Mouse (Mus musculus) kidney, embryonic 16.5 days (tissue): Measurements from ENCODE around the gene Zbtb17. TPM values are rescaled to one million over a fixed set of nuclear protein-coding genes. Genes with fewer than 3 reads are reported as not detected.

Experiments
- ATAC-seq: fragments of 200-750 bp; cut with Nextera tagmentation; 2 replicates; pipeline ENCODE4 v1.8.0; 2017; ENCODE audit warnings: moderate TSS enrichment; ENCODE audit not compliant: low FRiP score, low TSS enrichment
- H3K27ac ChIP-seq: fragments of 300-500 bp; sonication (generic); 2 replicates; pipeline ENCODE4 v1.5.1; 2014; ENCODE audit warnings: low read length
- H3K27me3 ChIP-seq: fragments of 300-500 bp; sonication (generic); 2 replicates; pipeline ENCODE4 v1.6.1; 2014; ENCODE audit warnings: low read length, control low read depth, mixed read lengths; ENCODE audit not compliant: insufficient read depth
- H3K36me3 ChIP-seq: fragments of 300-500 bp; sonication (generic); 2 replicates; pipeline ENCODE4 v1.6.1; 2014; ENCODE audit warnings: low read length, control low read depth, mixed read lengths; ENCODE audit not compliant: insufficient read depth
- H3K4me1 ChIP-seq: fragments of 300-500 bp; sonication (generic); 2 replicates; pipeline ENCODE4 v1.6.1; 2014; ENCODE audit warnings: low read length, control low read depth, mixed read lengths; ENCODE audit not compliant: insufficient read depth
- H3K4me2 ChIP-seq: fragments of 300-500 bp; sonication (generic); replicated peaks from 2 replicates; pipeline ENCODE4 v1.6.1; 2014; ENCODE audit warnings: low read depth, low read length
- H3K4me3 ChIP-seq: fragments of 300-500 bp; sonication (generic); 2 replicates; pipeline ENCODE4 v1.5.1; 2014; ENCODE audit warnings: mild to moderate bottlenecking, low read length
- H3K9ac ChIP-seq: fragments of 300-500 bp; sonication (generic); replicated peaks from 2 replicates; pipeline ENCODE4 v1.6.1; 2014; ENCODE audit warnings: low read length
- H3K9me3 ChIP-seq: fragments of 300-500 bp; sonication (generic); 2 replicates; pipeline ENCODE4 v1.6.1; 2016; ENCODE audit warnings: low read length, control low read depth
- WGBS: fragments of 180-500 bp; shearing (Covaris S2); extraction: QIAGEN DNeasy Blood & Tissue Kit; methylation state at CpG from one replicate; pipeline ENCODE4 v1.1.7; 2014; 5-methylcytosine and 5-hydroxymethylcytosine counted together
- polyA plus RNA-seq: library from polyadenylated mRNA; unstranded; fragments of >200 nt; fragmentation: Nextera tagmentation; extraction: Ambion mirVana; gene quantifications from 2 replicates; pipeline ENCODE4 v1.2.1, GENCODE M21; 2015

Zbtb17 gene
- polyA plus RNA-seq, 1 experiment from 2014 or later: 43.1 TPM

DNA sequence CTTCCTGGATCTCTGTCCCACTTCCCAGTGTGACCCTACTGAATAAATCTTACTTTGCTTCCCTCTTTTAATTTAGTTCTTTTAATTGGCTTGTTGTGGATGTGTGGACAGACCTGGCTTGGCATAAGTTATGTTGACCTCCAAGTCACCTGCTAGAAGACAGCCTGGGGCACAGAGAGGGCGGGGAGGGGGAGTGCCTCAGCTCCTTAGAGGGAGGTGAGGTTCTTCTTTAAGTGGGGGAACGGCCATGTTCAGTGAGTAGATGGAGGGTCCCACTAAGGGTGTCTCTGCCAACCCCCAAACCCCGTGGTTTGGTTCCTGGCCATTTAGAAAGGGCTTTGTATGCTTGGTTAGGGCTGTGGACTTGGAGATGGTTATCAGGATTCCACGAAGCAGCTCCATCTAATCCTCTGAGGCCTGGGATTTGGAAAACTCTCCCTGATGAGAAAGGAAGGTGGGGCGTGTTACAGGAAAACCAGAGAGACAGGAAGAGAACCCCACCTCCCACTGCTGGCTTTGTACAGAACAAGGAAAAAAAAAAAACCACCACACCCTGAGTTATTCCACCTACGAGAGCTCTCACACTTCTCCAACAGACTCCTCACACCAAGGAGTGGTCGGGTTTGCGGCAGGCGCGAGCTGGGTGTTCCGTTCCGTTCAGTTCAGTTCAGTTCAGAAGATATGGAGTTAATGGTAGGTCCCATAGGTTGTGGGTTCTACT, 5.2 kb upstream of the Zbtb17 start:
- no peak overlapping the region for H3K27ac ChIP-seq
- no peaks in the 10 kb centered on the region for H3K9me3 ChIP-seq
- WGBS: 73% methylated on average over 12 of the region's 12 CpGs
- H3K4me3 ChIP-seq: no peak overlapping the region
- no peak overlapping the region for H3K4me2 ChIP-seq
- no peaks in the 10 kb centered on the region for H3K27me3 ChIP-seq
- no peak for ATAC-seq
- H3K4me1 ChIP-seq: peaks cover 9% of the 10 kb centered on the region; the same call in 1 of the 2 replicates
- no peaks in the 10 kb centered on the region for H3K36me3 ChIP-seq
- no peak overlapping the region for H3K9ac ChIP-seq

DNA sequence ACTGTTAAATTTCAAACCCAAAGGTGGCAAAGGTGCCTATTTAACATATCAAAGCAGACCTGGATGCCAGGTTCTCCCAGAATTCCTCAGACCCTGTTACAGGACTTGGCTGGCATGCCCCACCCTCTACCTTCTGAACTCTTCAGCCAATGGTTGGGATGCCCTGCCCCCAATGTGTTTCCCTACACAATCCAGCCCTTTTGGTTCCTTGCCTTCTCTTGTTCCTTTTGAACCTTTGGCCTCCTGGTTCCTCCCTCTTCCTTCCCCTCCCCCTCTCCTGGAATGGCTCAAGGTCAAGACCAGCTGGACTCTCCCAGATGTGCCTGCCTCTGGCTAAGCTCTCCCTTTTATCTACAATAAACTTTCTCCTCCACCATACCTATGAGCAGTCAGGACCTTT, 3.6 kb upstream of the Zbtb17 start:
- Histone ChIP-seq H3K36me3 (no peaks in the 10 kb centered on the region), H3K4me2 (no peak overlapping the region), H3K4me3 (no peak overlapping the region), H3K27me3 (no peaks in the 10 kb centered on the region), H3K4me1 (peaks cover 17% of the 10 kb centered on the region), H3K27ac (no peak overlapping the region), H3K9ac (no peak overlapping the region), H3K9me3 (no peaks in the 10 kb centered on the region)
- ATAC-seq: no peak

DNA sequence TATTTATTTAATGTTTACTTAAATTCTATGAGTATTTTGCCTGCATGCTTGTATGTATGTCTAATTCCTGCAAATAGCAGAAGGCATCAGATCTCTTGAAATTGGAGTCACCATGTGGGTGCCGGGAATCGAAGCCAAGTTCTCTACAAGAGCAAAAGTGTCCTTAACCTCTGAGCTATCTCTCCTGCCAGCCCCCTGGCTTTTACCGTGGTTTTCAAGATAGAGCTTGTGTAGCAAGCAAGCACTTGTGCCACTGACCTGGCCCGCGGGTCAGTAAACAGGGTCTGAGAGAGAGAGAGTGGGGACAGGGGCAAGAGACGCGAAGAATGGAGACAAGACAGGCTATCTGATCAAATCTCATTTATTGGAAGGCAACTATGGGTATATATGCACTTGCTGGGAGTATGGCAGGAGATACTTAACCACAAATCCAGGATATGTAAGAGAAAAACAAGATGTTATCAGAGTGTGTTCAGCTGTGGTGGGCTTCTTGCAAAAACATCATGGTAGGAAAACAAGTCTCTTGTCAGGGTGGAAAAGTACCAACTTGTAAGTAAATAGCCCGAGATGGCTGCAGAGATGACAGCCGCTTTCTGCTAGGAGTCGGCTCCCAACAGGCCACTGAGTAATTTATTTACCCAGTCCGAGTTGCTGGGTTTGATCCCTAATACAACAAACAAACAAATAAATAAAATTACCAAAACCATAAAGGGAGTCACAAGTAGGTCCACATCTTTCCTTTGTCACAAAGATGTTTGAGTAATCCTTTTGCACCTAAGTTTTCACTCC, 619 bp upstream of the Zbtb17 start:
- no peaks in the 10 kb centered on the region for H3K9me3 ChIP-seq
- H3K4me2 ChIP-seq: peak overlapping the region; percentile 69
- H3K36me3 ChIP-seq: peaks cover 17% of the 10 kb centered on the region
- ATAC-seq: no peak
- H3K9ac ChIP-seq: peak overlapping the region; percentile 99
- peaks cover 21% of the 10 kb centered on the region for H3K4me1 ChIP-seq
- no peaks in the 10 kb centered on the region for H3K27me3 ChIP-seq
- peak overlapping the region; percentile 98 for H3K4me3 ChIP-seq
- H3K27ac ChIP-seq: peak overlapping the region; percentile 55; the same call in 1 of the 2 replicates
- 40% methylated on average over 11 of the region's 11 CpGs for WGBS

DNA sequence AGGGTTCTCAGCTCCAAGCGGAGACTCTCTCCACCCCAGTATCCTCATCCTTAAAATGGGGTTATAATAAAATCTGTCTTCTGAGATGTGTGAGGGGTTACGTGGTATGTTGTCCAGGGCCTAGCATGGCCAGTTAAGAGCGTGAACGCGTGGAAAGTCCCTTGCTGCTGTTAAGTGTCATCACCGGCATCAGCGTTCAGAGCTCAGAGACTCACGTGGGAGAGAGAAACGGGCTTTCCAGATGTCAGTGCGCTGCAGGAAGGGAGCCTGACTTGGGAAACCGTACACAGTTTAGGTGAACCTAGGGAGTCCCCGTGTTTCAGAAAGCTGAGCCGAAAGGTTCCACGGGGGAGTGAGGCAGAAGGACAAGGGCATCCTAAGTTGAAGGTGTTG, 870 bp downstream of the Zbtb17 start:
- no peak for ATAC-seq
- Histone ChIP-seq H3K27me3 (no peaks in the 10 kb centered on the region), H3K9me3 (no peaks in the 10 kb centered on the region), H3K4me3 (peak overlapping the region; percentile 98), H3K4me2 (peak overlapping the region; percentile 83), H3K4me1 (peaks cover 21% of the 10 kb centered on the region), H3K36me3 (peaks cover 28% of the 10 kb centered on the region), H3K27ac (no peak overlapping the region), H3K9ac (peak overlapping the region; percentile 99)
- WGBS: 6% methylated on average over 14 of the region's 14 CpGs

DNA sequence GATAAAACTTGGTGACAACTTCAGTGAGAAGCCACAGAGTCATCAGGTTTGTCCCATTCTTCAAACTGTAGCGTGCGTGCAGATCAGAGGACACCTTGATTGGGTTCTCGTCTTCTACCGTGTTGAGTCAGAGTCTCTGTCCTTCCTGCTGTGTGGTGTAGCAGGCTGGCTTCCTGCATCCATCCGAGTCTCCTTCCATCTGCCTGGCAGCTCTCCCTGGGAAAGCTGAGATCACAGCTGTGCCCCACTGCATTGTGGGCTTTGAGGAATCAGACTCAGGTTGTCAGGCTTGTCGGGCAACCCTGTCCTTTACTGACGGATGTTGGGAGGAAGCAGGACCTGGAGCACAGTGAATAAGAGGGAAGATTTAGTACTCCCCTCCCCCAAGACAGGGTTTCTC, 1.8 kb downstream of the Zbtb17 start:
- no peak overlapping the region for H3K4me3 ChIP-seq
- no peaks in the 10 kb centered on the region for H3K9me3 ChIP-seq
- no peaks in the 10 kb centered on the region for H3K27me3 ChIP-seq
- H3K4me1 ChIP-seq: peaks cover 21% of the 10 kb centered on the region
- no peak overlapping the region for H3K27ac ChIP-seq
- peaks cover 29% of the 10 kb centered on the region for H3K36me3 ChIP-seq
- H3K4me2 ChIP-seq: no peak overlapping the region
- 72% methylated on average over 7 of the region's 7 CpGs for WGBS
- ATAC-seq: no peak
- H3K9ac ChIP-seq: no peak overlapping the region

DNA sequence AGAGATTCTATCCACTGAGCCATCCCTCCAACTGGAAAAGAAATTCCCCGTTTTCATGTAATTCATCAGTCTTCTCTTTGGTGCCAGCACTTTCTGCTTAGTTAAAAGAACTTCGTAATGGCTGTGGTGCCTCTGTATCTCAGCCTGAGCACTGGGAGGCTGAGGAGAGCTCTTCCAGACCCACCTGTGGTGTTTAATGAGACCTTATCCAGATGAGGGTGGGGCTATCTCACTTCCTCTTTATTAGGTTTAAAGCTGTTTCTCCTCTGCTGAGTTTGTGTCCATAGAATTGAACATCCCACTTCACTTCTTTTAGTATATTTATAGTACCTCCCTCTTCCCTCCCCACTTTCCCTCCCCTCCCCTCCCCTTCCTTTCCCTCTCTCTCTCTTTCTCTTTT, 6.8 kb downstream of the Zbtb17 start:
- no peak overlapping the region for H3K4me3 ChIP-seq
- H3K9me3 ChIP-seq: no peaks in the 10 kb centered on the region
- H3K4me2 ChIP-seq: no peak overlapping the region
- 89% methylated on average over 2 of the region's 2 CpGs for WGBS
- no peak for ATAC-seq
- peaks cover 15% of the 10 kb centered on the region for H3K4me1 ChIP-seq
- no peak overlapping the region for H3K9ac ChIP-seq
- no peak overlapping the region for H3K27ac ChIP-seq
- no peaks in the 10 kb centered on the region for H3K27me3 ChIP-seq
- peaks cover 40% of the 10 kb centered on the region for H3K36me3 ChIP-seq

DNA sequence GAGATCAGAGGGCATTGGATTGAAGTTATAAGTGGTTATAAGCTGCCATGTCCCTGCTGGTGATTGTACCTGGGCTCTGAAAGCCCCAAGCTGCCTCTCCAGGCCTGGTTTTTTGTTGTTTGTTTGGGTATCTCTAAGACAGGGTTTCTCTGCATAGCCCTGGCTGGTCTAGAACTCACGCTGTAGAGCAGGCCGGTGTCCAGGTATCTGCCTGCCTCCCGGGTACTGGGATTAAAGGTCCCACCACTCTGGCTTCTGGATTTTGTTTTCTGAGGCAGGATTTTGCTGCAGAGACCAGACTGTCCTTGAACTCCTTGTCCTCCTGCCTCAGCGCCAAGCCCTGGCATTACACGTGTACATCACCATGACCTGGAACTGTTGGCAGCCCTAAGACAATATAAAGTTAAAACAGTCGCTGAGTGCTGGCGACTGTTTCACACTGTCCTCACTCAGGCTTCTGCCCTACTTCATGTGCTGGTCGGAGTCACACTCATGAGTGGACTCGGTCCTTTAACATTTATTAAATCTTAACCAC, 7.5 kb downstream of the Zbtb17 start:
- H3K36me3 ChIP-seq: peaks cover 39% of the 10 kb centered on the region

DNA sequence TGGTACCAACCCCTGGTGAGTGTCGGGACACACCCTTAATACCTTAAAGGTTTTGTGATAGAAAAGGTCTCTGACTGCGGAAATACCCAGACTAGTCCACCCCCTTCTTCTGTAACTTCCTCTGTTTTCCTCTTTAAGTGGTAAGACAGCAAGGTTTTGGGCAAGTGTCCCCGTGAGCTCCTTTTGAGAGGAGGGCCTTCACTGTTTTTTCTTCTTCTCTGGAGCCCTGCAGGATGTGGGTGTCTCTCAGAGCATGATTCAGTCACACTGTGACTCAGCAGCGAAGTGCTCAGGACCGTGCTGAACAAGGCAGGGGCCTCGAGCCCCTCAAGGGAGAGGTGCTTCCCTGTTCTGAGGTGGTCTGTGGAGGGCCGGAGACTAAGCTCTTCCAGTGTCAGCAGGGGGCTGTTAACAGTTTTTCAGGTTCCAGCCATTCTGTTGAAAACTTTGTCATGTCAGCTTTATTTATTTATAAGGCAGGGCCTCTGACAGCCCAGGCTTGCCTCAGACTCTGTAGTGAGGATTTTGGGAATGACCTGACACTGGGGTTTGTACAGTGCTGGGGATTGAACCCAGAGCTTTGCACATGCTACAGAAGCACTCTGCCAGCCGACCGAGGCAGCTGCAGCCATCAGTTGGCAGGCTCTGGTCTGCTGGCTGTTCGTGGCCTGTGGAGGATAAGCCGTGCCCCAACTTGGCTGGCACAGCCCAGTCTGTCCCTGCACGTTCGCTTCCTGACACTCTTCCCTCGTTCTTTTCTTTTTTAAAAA, 10.3 kb downstream of the Zbtb17 start:
- H3K27me3 ChIP-seq: no peaks in the 10 kb centered on the region
- 81% methylated on average over 14 of the region's 14 CpGs for WGBS
- H3K4me1 ChIP-seq: peaks cover 25% of the 10 kb centered on the region
- no peak overlapping the region for H3K4me3 ChIP-seq
- no peak overlapping the region for H3K27ac ChIP-seq
- ATAC-seq: no peak
- H3K36me3 ChIP-seq: peaks cover 14% of the 10 kb centered on the region; the same call in 1 of the 2 replicates
- no peak overlapping the region for H3K4me2 ChIP-seq
- no peaks in the 10 kb centered on the region for H3K9me3 ChIP-seq
- H3K9ac ChIP-seq: no peak overlapping the region

More for the DNA sequence above, 7.5 kb downstream of the Zbtb17 start:
- WGBS: 91% methylated on average over 9 of the region's 9 CpGs
- no peak for ATAC-seq
- Histone ChIP-seq H3K4me2 (no peak overlapping the region), H3K4me3 (no peak overlapping the region), H3K27me3 (no peaks in the 10 kb centered on the region), H3K9me3 (no peaks in the 10 kb centered on the region), H3K27ac (no peak overlapping the region), H3K9ac (no peak overlapping the region), H3K4me1 (peaks cover 12% of the 10 kb centered on the region)

DNA sequence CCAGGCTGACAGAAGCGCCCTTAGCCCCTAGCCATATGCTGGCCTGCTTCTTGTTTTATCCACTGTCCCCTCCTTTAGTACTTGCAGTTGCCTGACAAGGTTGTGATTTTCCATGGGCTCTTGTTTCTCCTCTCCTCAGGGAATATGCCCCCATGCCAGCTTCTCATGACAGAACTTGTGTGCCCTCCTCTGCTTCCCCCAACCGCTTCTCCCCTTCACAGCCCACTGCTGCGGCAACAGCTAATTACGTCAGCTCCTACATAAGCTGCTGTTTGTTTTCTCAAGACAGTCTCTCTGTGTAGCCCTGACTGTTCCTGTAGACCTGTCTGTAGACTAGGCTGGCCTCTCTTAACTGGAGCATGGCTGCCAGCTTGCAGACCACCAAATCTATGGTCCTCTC, 11.1 kb downstream of the Zbtb17 start:
- no peak for ATAC-seq
- no peak overlapping the region for H3K27ac ChIP-seq
- H3K9ac ChIP-seq: no peak overlapping the region

More for the DNA sequence above, 11.1 kb downstream of the Zbtb17 start:
- Histone ChIP-seq H3K4me2 (no peak overlapping the region), H3K27me3 (no peaks in the 10 kb centered on the region), H3K4me3 (no peak overlapping the region), H3K36me3 (peaks cover 11% of the 10 kb centered on the region; the same call in 1 of the 2 replicates), H3K4me1 (peaks cover 25% of the 10 kb centered on the region), H3K9me3 (no peaks in the 10 kb centered on the region)
- WGBS: 55% methylated on average over 4 of the region's 4 CpGs
